Mouse (Mus musculus): ENCODE data around the gene Clic4.

The Clic4 gene

GRCm38 (mm10) chr4:135235546-135235945 lies 37.1 kb downstream of the Clic4 start:
- no peak for DNase-seq (ENCODE audit: extremely low spot score)

- DNase-seq (ENCODE audit: extremely low spot score), result no peak
These were observed 40.1 kb downstream of the Clic4 start for GRCm38 (mm10) chr4:135232563-135232962.

GRCm38 (mm10) chr4:135231543-135231942 lies 41.1 kb downstream of the Clic4 start:
- no peak for DNase-seq (ENCODE audit: extremely low spot score)

- DNase-seq (ENCODE audit: extremely low spot score), result no peak
These were observed 41.5 kb downstream of the Clic4 start for GRCm38 (mm10) chr4:135231136-135231535.

GRCm38 (mm10) chr4:135230661-135231060 lies 42.0 kb downstream of the Clic4 start:
- DNase-seq (ENCODE audit: extremely low spot score), result no peak

- no peak for DNase-seq (ENCODE audit: extremely low spot score)
These were observed 42.7 kb downstream of the Clic4 start for GRCm38 (mm10) chr4:135229871-135230270.

GRCm38 (mm10) chr4:135228136-135228535 lies 44.5 kb downstream of the Clic4 start:
- no peak for DNase-seq (ENCODE audit: extremely low spot score)

- no peak for DNase-seq (ENCODE audit: extremely low spot score)
These were observed 46.5 kb downstream of the Clic4 start for GRCm38 (mm10) chr4:135226008-135226667.

GRCm38 (mm10) chr4:135223808-135224207 lies 48.8 kb downstream of the Clic4 start:
- no peak for DNase-seq (ENCODE audit: extremely low spot score)

- DNase-seq (ENCODE audit: extremely low spot score), result no peak
These were observed 50.8 kb downstream of the Clic4 start for GRCm38 (mm10) chr4:135221632-135222407.

GRCm38 (mm10) chr4:135220641-135221040 lies 52.0 kb downstream of the Clic4 start:
- no peak for DNase-seq (ENCODE audit: extremely low spot score)

- peak; percentile 51 for DNase-seq (ENCODE audit: extremely low spot score)
These were observed 53.0 kb downstream of the Clic4 start for GRCm38 (mm10) chr4:135219652-135220051.

- no peak for DNase-seq (ENCODE audit: extremely low spot score)
These were observed 62.8 kb downstream of the Clic4 start for GRCm38 (mm10) chr4:135209846-135210245.

- DNase-seq (ENCODE audit: extremely low spot score), result peak; percentile 82
These were observed 66.7 kb downstream of the Clic4 start for GRCm38 (mm10) chr4:135205711-135206600.

GRCm38 (mm10) chr4:135205254-135205653 lies 67.4 kb downstream of the Clic4 start:
- no peak for DNase-seq (ENCODE audit: extremely low spot score)

GRCm38 (mm10) chr4:135204666-135205065 lies 67.9 kb downstream of the Clic4 start:
- DNase-seq (ENCODE audit: extremely low spot score), result no peak

- DNase-seq (ENCODE audit: extremely low spot score), result peak; percentile 16
These were observed 68.6 kb downstream of the Clic4 start for GRCm38 (mm10) chr4:135203806-135204560.

- DNase-seq (ENCODE audit: extremely low spot score), result no peak
These were observed 69.3 kb downstream of the Clic4 start for GRCm38 (mm10) chr4:135203279-135203678.

GRCm38 (mm10) chr4:135201771-135202170 lies 70.8 kb downstream of the Clic4 start:
- DNase-seq (ENCODE audit: extremely low spot score), result no peak

- no peak for DNase-seq (ENCODE audit: extremely low spot score)
These were observed 74.8 kb downstream of the Clic4 start for GRCm38 (mm10) chr4:135197857-135198256.

GRCm38 (mm10) chr4:135192841-135193240 lies 79.8 kb downstream of the Clic4 start:
- DNase-seq (ENCODE audit: extremely low spot score), result no peak
